Mouse (Mus musculus): ENCODE results near the gene Chst11. TPM values are rescaled to one million over a fixed set of nuclear protein-coding genes. Genes with fewer than 3 reads are reported as not detected.
A peak's percentile ranks its signal among the peaks of the same experiment; 100 is the strongest.

The Chst11 gene
- total and polyA plus RNA-seq, 2 experiments from 2014 or later: 0.57 to 6.6 TPM

- no peak for DNase-seq (ENCODE audit: low spot score)
- peak; percentile 45; the same call in 1 of the 2 replicates for ATAC-seq (ENCODE audit: insufficient read depth, low read depth)
- H3K4me1 ChIP-seq (ENCODE audit: control insufficient read depth, insufficient read depth): peaks cover 27% of the 10 kb centered on the region
- no peaks in the 10 kb centered on the region for H3K9me3 ChIP-seq (replicated peaks; ENCODE audit: control insufficient read depth, low read length)
- H3K27ac ChIP-seq (ENCODE audit: low read depth): peak overlapping the region; percentile 47
- no peaks in the 10 kb centered on the region for H3K27me3 ChIP-seq (ENCODE audit: control insufficient read depth, insufficient read depth, low read length)
- H3K36me3 ChIP-seq (replicated peaks; ENCODE audit: control insufficient read depth, insufficient read depth, low read length): no peaks in the 10 kb centered on the region
- H3K4me2 ChIP-seq (ENCODE audit: low read depth, low read length): no peak overlapping the region
- no peak for TF ChIP-seq EP300 (IDR thresholded peaks at IDR 0.05; ENCODE audit: low read depth)
- TF ChIP-seq CTCF (IDR thresholded peaks at IDR 0.05; ENCODE audit: low read depth): no peak
- H3K4me3 ChIP-seq (ENCODE audit: low read depth, low read length): no peak overlapping the region
- no peak overlapping the region for H3K9ac ChIP-seq (replicated peaks; ENCODE audit: low read depth, low read length)
- WGBS: 16% methylated on average over 12 of the region's 12 CpGs
Observed at GRCm38 (mm10) chr10:83060066-83060782, 74.9 kb downstream of the Chst11 start.

GRCm38 (mm10) chr10:83062315-83062714 lies 77.0 kb downstream of the Chst11 start:
- Histone ChIP-seq H3K4me2 (ENCODE audit: low read depth, low read length) (no peak overlapping the region), H3K27ac (ENCODE audit: low read depth) (no peak overlapping the region), H3K4me3 (ENCODE audit: low read depth, low read length) (no peak overlapping the region), H3K9ac (replicated peaks; ENCODE audit: low read depth, low read length) (no peak overlapping the region), H3K4me1 (ENCODE audit: control insufficient read depth, insufficient read depth) (peaks cover 36% of the 10 kb centered on the region), H3K9me3 (replicated peaks; ENCODE audit: control insufficient read depth, low read length) (no peaks in the 10 kb centered on the region), H3K27me3 (ENCODE audit: control insufficient read depth, insufficient read depth, low read length) (no peaks in the 10 kb centered on the region), H3K36me3 (replicated peaks; ENCODE audit: control insufficient read depth, insufficient read depth, low read length) (no peaks in the 10 kb centered on the region)
- no peak for TF ChIP-seq CTCF (IDR thresholded peaks at IDR 0.05; ENCODE audit: low read depth)
- TF ChIP-seq EP300 (IDR thresholded peaks at IDR 0.05; ENCODE audit: low read depth): no peak
- no peak for ATAC-seq (ENCODE audit: insufficient read depth, low read depth)
- DNase-seq (ENCODE audit: low spot score): peak; percentile 16
- 57% methylated on average over 9 of the region's 9 CpGs for WGBS

- no peak for DNase-seq (ENCODE audit: low spot score)
- TF ChIP-seq CTCF (IDR thresholded peaks at IDR 0.05; ENCODE audit: low read depth): no peak
- TF ChIP-seq EP300 (IDR thresholded peaks at IDR 0.05; ENCODE audit: low read depth): no peak
- no peak overlapping the region for H3K4me3 ChIP-seq (ENCODE audit: low read depth, low read length)
- no peaks in the 10 kb centered on the region for H3K9me3 ChIP-seq (replicated peaks; ENCODE audit: control insufficient read depth, low read length)
- H3K27me3 ChIP-seq (ENCODE audit: control insufficient read depth, insufficient read depth, low read length): no peaks in the 10 kb centered on the region
- no peak overlapping the region for H3K9ac ChIP-seq (replicated peaks; ENCODE audit: low read depth, low read length)
- WGBS: 96% methylated on average over 5 of the region's 5 CpGs
- no peak overlapping the region for H3K4me2 ChIP-seq (ENCODE audit: low read depth, low read length)
- ATAC-seq (ENCODE audit: insufficient read depth, low read depth): no peak
- H3K27ac ChIP-seq (ENCODE audit: low read depth): no peak overlapping the region
- H3K4me1 ChIP-seq (ENCODE audit: control insufficient read depth, insufficient read depth): peaks cover 29% of the 10 kb centered on the region
- H3K36me3 ChIP-seq (replicated peaks; ENCODE audit: control insufficient read depth, insufficient read depth, low read length): no peaks in the 10 kb centered on the region
Observed at GRCm38 (mm10) chr10:83064796-83065195, 79.5 kb downstream of the Chst11 start.

GRCm38 (mm10) chr10:83066159-83066558 lies 80.9 kb downstream of the Chst11 start:
- no peak overlapping the region for H3K4me2 ChIP-seq (ENCODE audit: low read depth, low read length)
- H3K27ac ChIP-seq (ENCODE audit: low read depth): no peak overlapping the region
- WGBS: 74% methylated on average over 6 of the region's 6 CpGs
- no peaks in the 10 kb centered on the region for H3K9me3 ChIP-seq (replicated peaks; ENCODE audit: control insufficient read depth, low read length)
- ATAC-seq (ENCODE audit: insufficient read depth, low read depth): no peak
- H3K4me3 ChIP-seq (ENCODE audit: low read depth, low read length): no peak overlapping the region
- no peaks in the 10 kb centered on the region for H3K27me3 ChIP-seq (ENCODE audit: control insufficient read depth, insufficient read depth, low read length)
- no peak for DNase-seq (ENCODE audit: low spot score)
- no peak for TF ChIP-seq EP300 (IDR thresholded peaks at IDR 0.05; ENCODE audit: low read depth)
- TF ChIP-seq CTCF (IDR thresholded peaks at IDR 0.05; ENCODE audit: low read depth): no peak
- no peaks in the 10 kb centered on the region for H3K36me3 ChIP-seq (replicated peaks; ENCODE audit: control insufficient read depth, insufficient read depth, low read length)
- no peak overlapping the region for H3K9ac ChIP-seq (replicated peaks; ENCODE audit: low read depth, low read length)
- H3K4me1 ChIP-seq (ENCODE audit: control insufficient read depth, insufficient read depth): peaks cover 17% of the 10 kb centered on the region

GRCm38 (mm10) chr10:83067305-83067704 lies 82.0 kb downstream of the Chst11 start:
- DNase-seq (ENCODE audit: low spot score) (no peak), ATAC-seq (ENCODE audit: insufficient read depth, low read depth) (no peak)
- H3K27ac ChIP-seq (ENCODE audit: low read depth): no peak overlapping the region
- H3K4me1 ChIP-seq (ENCODE audit: control insufficient read depth, insufficient read depth): peaks cover 15% of the 10 kb centered on the region
- WGBS: 32% methylated on average over 4 of the region's 4 CpGs
- H3K4me3 ChIP-seq (ENCODE audit: low read depth, low read length): no peak overlapping the region
- H3K4me2 ChIP-seq (ENCODE audit: low read depth, low read length): no peak overlapping the region
- no peak overlapping the region for H3K9ac ChIP-seq (replicated peaks; ENCODE audit: low read depth, low read length)
- no peaks in the 10 kb centered on the region for H3K27me3 ChIP-seq (ENCODE audit: control insufficient read depth, insufficient read depth, low read length)
- TF ChIP-seq EP300 (IDR thresholded peaks at IDR 0.05; ENCODE audit: low read depth) (no peak), CTCF (IDR thresholded peaks at IDR 0.05; ENCODE audit: low read depth) (no peak)
- H3K36me3 ChIP-seq (replicated peaks; ENCODE audit: control insufficient read depth, insufficient read depth, low read length): no peaks in the 10 kb centered on the region
- H3K9me3 ChIP-seq (replicated peaks; ENCODE audit: control insufficient read depth, low read length): no peaks in the 10 kb centered on the region

- 88% methylated on average over 8 of the region's 8 CpGs for WGBS
- ATAC-seq (ENCODE audit: insufficient read depth, low read depth) (no peak), DNase-seq (ENCODE audit: low spot score) (no peak)
- no peak overlapping the region for H3K27ac ChIP-seq (ENCODE audit: low read depth)
- H3K4me3 ChIP-seq (ENCODE audit: low read depth, low read length): no peak overlapping the region
- H3K4me1 ChIP-seq (ENCODE audit: control insufficient read depth, insufficient read depth): peaks cover 15% of the 10 kb centered on the region
- no peaks in the 10 kb centered on the region for H3K36me3 ChIP-seq (replicated peaks; ENCODE audit: control insufficient read depth, insufficient read depth, low read length)
- H3K4me2 ChIP-seq (ENCODE audit: low read depth, low read length): no peak overlapping the region
- no peaks in the 10 kb centered on the region for H3K9me3 ChIP-seq (replicated peaks; ENCODE audit: control insufficient read depth, low read length)
- no peak overlapping the region for H3K9ac ChIP-seq (replicated peaks; ENCODE audit: low read depth, low read length)
- no peaks in the 10 kb centered on the region for H3K27me3 ChIP-seq (ENCODE audit: control insufficient read depth, insufficient read depth, low read length)
- TF ChIP-seq CTCF (IDR thresholded peaks at IDR 0.05; ENCODE audit: low read depth) (no peak), EP300 (IDR thresholded peaks at IDR 0.05; ENCODE audit: low read depth) (no peak)
Observed at GRCm38 (mm10) chr10:83068466-83068865, 83.2 kb downstream of the Chst11 start.
